Mouse (Mus musculus): ENCODE measurements around the gene Pmepa1. TPM values are rescaled to one million over a fixed set of nuclear protein-coding genes. Genes with fewer than 3 reads are reported as not detected.

The Pmepa1 gene
- polyA plus RNA-seq, 1 experiment from 2014 or later: 7.2 TPM

DNA sequence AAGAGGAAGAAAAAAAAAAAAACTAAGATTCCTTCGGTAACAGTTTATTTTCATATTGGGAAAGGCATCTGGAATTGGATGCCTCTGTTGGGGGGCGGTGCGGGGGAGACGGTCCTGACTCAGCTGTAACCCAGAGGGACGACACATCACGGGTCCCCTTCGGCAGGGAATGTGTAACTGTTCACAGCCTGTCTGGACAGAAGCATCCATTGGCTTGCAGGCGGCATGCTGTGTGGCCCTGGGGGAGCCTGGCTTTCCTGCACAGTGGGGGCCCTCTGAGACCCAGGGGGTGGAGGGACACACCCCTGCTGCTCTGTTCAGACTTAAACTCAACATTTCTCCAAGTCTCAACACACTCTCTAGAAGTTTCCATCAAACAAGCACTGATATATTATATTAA, 49.5 kb downstream of the Pmepa1 start:
- H3K9ac ChIP-seq (ENCODE audit: low read length): no peak overlapping the region

DNA sequence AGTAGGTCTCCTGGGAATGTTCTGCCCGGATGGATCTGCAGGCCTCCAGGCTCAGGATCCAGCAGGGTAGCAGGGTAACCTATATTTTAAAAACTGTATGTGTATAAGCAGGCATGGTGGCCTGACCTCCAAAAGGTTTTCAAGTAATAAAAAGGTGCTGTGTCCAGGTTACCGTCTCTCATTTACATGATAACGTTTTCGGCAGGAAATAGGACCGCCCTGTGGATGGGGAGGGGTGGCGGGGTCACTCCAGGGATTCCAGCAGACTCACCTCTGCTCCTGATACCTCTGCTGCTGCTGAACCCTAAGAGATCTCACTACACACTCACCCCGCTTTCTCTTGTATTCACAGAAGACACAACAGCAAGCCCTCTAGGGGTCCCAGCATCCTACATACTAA, 50.4 kb downstream of the Pmepa1 start:
- H3K9me3 ChIP-seq (replicated peaks; ENCODE audit: control insufficient read depth, low read length): no peaks in the 10 kb centered on the region
- peaks cover 15% of the 10 kb centered on the region for H3K36me3 ChIP-seq (ENCODE audit: control insufficient read depth, insufficient read depth, low read length)
- H3K9ac ChIP-seq (ENCODE audit: low read length): no peak overlapping the region
- H3K4me3 ChIP-seq (replicated peaks; ENCODE audit: low read length): no peak overlapping the region
- no peak for ATAC-seq (ENCODE audit: insufficient read depth, low FRiP score)
- H3K27me3 ChIP-seq (ENCODE audit: control insufficient read depth, insufficient read depth, low read length): no peaks in the 10 kb centered on the region
- 79% methylated on average over 7 of the region's 7 CpGs for WGBS
- no peak overlapping the region for H3K27ac ChIP-seq (ENCODE audit: low read length)
- H3K4me1 ChIP-seq (ENCODE audit: control insufficient read depth, insufficient read depth, low read length): peaks cover 20% of the 10 kb centered on the region
- no peak overlapping the region for H3K4me2 ChIP-seq (ENCODE audit: low read depth, low read length)

More for the DNA sequence above, 49.5 kb downstream of the Pmepa1 start:
- 79% methylated on average over 8 of the region's 8 CpGs for WGBS
- Histone ChIP-seq H3K36me3 (ENCODE audit: control insufficient read depth, insufficient read depth, low read length) (peaks cover 17% of the 10 kb centered on the region), H3K27me3 (ENCODE audit: control insufficient read depth, insufficient read depth, low read length) (no peaks in the 10 kb centered on the region), H3K9me3 (replicated peaks; ENCODE audit: control insufficient read depth, low read length) (no peaks in the 10 kb centered on the region), H3K4me1 (ENCODE audit: control insufficient read depth, insufficient read depth, low read length) (peaks cover 22% of the 10 kb centered on the region), H3K27ac (ENCODE audit: low read length) (no peak overlapping the region; the same call in 1 of the 2 replicates), H3K4me2 (ENCODE audit: low read depth, low read length) (no peak overlapping the region), H3K4me3 (replicated peaks; ENCODE audit: low read length) (no peak overlapping the region)
- no peak for ATAC-seq (ENCODE audit: insufficient read depth, low FRiP score)

DNA sequence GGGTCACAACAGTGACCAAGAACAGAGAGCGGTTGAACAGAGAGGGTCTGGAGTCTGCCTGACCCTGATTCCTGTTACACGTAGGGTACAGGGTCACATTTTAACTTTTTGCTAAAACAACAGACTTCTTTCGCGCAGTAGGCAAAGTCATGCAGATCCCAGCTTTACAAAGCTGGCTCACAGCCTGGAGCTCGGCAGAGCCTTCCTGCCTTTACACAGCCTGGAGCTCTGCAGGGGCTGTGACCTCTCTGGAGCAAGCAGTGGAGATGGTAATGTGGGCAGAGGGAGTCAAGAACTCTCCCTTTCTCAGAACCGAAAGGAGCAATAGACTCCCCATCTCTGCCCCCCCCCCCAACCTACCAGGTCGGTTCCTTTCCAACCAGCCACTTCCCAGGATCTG, 51.5 kb downstream of the Pmepa1 start:
- no peaks in the 10 kb centered on the region for H3K27me3 ChIP-seq (ENCODE audit: control insufficient read depth, insufficient read depth, low read length)
- H3K27ac ChIP-seq (ENCODE audit: low read length): no peak overlapping the region
- no peaks in the 10 kb centered on the region for H3K9me3 ChIP-seq (replicated peaks; ENCODE audit: control insufficient read depth, low read length)
- no peak for ATAC-seq (ENCODE audit: insufficient read depth, low FRiP score)
- no peak overlapping the region for H3K4me2 ChIP-seq (ENCODE audit: low read depth, low read length)
- H3K4me1 ChIP-seq (ENCODE audit: control insufficient read depth, insufficient read depth, low read length): peaks cover 11% of the 10 kb centered on the region
- peaks cover 9% of the 10 kb centered on the region for H3K36me3 ChIP-seq (ENCODE audit: control insufficient read depth, insufficient read depth, low read length)
- H3K4me3 ChIP-seq (replicated peaks; ENCODE audit: low read length): no peak overlapping the region
- WGBS: 45% methylated on average over 7 of the region's 7 CpGs
- H3K9ac ChIP-seq (ENCODE audit: low read length): no peak overlapping the region

DNA sequence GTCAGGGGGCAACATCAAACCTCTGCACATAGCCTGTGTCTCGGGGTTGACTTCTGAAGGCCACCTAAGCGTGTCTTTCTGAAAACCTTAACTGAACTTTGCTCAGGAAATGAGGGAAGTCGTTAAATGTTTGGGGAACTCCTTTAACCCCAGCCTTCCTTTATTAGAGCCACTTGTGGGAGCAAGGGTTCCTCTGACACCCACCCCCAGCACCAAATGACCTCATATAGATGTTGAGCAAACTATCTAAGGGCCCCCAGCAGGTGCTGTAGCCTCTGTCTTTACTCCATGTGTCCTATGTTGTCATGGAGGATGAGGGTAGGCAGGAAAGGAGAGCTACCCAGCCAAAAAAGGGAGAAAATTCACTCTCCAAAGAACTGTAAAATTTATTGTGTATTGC, 52.2 kb downstream of the Pmepa1 start:
- ATAC-seq (ENCODE audit: insufficient read depth, low FRiP score): no peak
- H3K9me3 ChIP-seq (replicated peaks; ENCODE audit: control insufficient read depth, low read length): no peaks in the 10 kb centered on the region
- no peak overlapping the region for H3K4me2 ChIP-seq (ENCODE audit: low read depth, low read length)
- H3K4me3 ChIP-seq (replicated peaks; ENCODE audit: low read length): no peak overlapping the region
- H3K36me3 ChIP-seq (ENCODE audit: control insufficient read depth, insufficient read depth, low read length): peaks cover 9% of the 10 kb centered on the region
- H3K27ac ChIP-seq (ENCODE audit: low read length): no peak overlapping the region
- 67% methylated on average over 3 of the region's 3 CpGs for WGBS
- H3K4me1 ChIP-seq (ENCODE audit: control insufficient read depth, insufficient read depth, low read length): peaks cover 12% of the 10 kb centered on the region
- H3K27me3 ChIP-seq (ENCODE audit: control insufficient read depth, insufficient read depth, low read length): no peaks in the 10 kb centered on the region
- no peak overlapping the region for H3K9ac ChIP-seq (ENCODE audit: low read length)

DNA sequence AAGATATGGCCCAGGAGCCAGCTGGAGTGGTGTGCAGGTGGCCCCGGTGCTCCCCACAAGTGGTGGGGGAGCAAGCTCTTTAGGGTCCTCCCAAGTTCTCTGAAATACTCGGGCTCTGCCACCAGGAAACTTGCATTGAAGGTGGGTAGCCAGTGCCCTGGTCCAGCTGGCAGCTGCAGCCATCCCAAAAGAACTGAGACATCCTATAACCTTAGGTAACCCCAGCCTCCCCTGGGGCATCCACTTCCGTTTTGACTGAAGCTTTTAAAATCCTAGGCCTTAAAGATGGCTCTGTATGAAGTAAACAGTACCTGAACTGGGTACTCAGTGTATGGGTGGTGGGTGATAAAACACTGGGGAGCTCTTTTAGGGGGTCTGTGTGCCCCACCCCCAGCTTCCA, 52.8 kb downstream of the Pmepa1 start:
- Histone ChIP-seq H3K36me3 (ENCODE audit: control insufficient read depth, insufficient read depth, low read length) (peaks cover 6% of the 10 kb centered on the region), H3K9ac (ENCODE audit: low read length) (no peak overlapping the region), H3K4me1 (ENCODE audit: control insufficient read depth, insufficient read depth, low read length) (peaks cover 12% of the 10 kb centered on the region), H3K27me3 (ENCODE audit: control insufficient read depth, insufficient read depth, low read length) (no peaks in the 10 kb centered on the region), H3K4me3 (replicated peaks; ENCODE audit: low read length) (no peak overlapping the region), H3K4me2 (ENCODE audit: low read depth, low read length) (no peak overlapping the region), H3K9me3 (replicated peaks; ENCODE audit: control insufficient read depth, low read length) (no peaks in the 10 kb centered on the region), H3K27ac (ENCODE audit: low read length) (no peak overlapping the region)
- no peak for ATAC-seq (ENCODE audit: insufficient read depth, low FRiP score)
- 58% methylated on average over 3 of the region's 3 CpGs for WGBS

DNA sequence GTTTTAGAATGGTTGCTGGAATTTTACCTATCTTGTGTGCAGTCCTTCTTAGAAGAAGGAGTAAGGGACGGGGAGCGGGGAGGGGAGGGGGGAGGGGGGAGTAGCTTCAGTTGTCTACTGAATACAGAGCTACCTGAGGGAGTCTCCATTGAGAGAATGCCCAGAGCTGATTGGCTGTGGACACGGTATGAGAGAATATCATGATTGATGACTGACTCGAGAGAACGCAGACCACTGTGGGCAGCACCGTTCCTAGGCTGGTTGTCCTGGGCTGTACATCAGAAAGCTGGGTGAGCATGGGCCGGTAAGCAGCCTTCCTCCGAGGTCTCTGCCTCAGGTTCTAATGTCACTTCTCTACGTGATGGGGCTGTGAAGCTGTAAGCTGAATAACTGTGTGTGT, 55.6 kb downstream of the Pmepa1 start:
- H3K4me3 ChIP-seq (replicated peaks; ENCODE audit: low read length): no peak overlapping the region
- H3K36me3 ChIP-seq (ENCODE audit: control insufficient read depth, insufficient read depth, low read length): no peaks in the 10 kb centered on the region
- no peak overlapping the region for H3K9ac ChIP-seq (ENCODE audit: low read length)
- no peak overlapping the region for H3K4me2 ChIP-seq (ENCODE audit: low read depth, low read length)
- H3K9me3 ChIP-seq (replicated peaks; ENCODE audit: control insufficient read depth, low read length): no peaks in the 10 kb centered on the region
- ATAC-seq (ENCODE audit: insufficient read depth, low FRiP score): no peak
- H3K27me3 ChIP-seq (ENCODE audit: control insufficient read depth, insufficient read depth, low read length): no peaks in the 10 kb centered on the region
- WGBS: 87% methylated on average over 9 of the region's 9 CpGs
- H3K4me1 ChIP-seq (ENCODE audit: control insufficient read depth, insufficient read depth, low read length): peaks cover 9% of the 10 kb centered on the region; the same call in 1 of the 2 replicates
- H3K27ac ChIP-seq (ENCODE audit: low read length): no peak overlapping the region

DNA sequence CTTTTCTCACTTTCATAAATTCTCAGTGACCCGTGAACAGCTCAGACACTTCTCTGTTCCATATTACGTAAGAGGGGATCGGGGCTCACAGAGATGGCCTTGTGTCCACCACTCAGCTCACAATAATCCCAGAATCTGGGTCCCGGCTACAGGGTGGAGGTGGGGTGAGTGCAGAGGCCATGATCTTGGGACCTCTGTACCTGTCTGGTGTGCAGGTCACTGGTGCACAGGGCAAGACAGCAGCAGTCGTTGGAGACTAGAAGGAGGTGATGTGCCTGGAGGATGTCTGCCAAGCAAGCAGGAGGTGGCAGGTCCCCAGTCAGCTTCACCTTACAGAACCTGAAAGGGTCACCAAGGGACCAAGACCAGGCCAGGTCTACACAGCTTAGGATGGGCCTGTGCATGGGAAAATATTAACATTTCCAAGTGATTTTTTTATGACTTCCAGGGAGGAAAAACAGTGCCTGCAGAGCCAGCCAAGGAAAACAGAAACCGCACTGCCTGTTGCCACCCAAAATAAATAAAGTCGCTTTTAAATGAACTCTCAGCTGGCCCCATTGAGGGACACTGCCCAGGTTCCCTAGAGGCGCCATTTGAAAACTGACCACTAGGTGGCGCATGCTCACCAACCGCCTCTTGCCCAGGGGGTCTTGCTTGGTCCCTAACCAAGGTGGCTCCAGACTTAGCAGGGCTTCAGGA, 56.9 kb downstream of the Pmepa1 start:
- no peak overlapping the region for H3K4me2 ChIP-seq (ENCODE audit: low read depth, low read length)
- no peak for ATAC-seq (ENCODE audit: insufficient read depth, low FRiP score)
- H3K27me3 ChIP-seq (ENCODE audit: control insufficient read depth, insufficient read depth, low read length): no peaks in the 10 kb centered on the region
- peaks cover 5% of the 10 kb centered on the region; the same call in 1 of the 2 replicates for H3K4me1 ChIP-seq (ENCODE audit: control insufficient read depth, insufficient read depth, low read length)
- no peaks in the 10 kb centered on the region for H3K36me3 ChIP-seq (ENCODE audit: control insufficient read depth, insufficient read depth, low read length)
- H3K4me3 ChIP-seq (replicated peaks; ENCODE audit: low read length): no peak overlapping the region
- H3K9me3 ChIP-seq (replicated peaks; ENCODE audit: control insufficient read depth, low read length): 0 out of 2 replicates have a peak, but pooled peaks cover 2% of the 10 kb centered on the region
- no peak overlapping the region for H3K9ac ChIP-seq (ENCODE audit: low read length)
- WGBS: 43% methylated on average over 10 of the region's 10 CpGs
- H3K27ac ChIP-seq (ENCODE audit: low read length): no peak overlapping the region

DNA sequence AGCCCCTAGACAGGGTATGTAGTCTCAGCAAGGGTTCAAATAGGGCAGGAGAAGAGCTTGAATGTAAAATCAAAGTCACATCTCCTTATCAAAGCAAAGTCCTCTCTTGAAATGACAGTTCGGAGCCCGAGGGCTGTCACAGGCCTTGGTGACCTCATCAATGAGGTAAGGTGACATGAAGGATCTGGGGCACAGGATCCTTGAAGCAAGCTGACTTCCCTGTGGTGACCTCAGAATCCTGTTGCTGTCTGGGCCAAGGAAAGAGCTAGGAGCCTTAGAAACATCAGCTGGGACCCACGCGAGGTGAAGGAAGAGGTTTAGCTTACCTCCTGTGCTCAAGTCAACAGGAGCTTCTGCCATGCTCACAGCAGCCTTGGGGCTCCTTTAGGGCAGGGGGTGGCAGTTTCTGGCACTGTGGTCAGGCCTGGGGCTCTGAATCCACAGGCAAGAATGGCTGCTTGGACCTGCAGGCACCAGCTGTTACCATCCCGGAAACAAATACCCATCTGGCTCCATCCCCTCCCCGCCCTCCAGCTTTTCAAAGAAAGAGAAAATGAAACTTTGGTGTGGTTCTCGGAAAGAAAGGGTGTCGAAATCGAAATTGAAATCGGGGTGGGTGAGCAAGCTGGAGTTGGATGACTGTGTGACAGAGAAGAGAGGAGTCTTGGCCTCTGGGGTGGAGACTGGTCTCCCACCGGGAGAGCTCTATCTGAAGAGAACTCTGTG, 57.8 kb downstream of the Pmepa1 start, which contains the start of gene Zbp1:
TSS of gene Zbp1 (minus strand) at position 508 of the 726 bp plus-strand sequence.
- Histone ChIP-seq H3K4me2 (ENCODE audit: low read depth, low read length) (no peak within 1 kb of the TSS), H3K4me1 (ENCODE audit: control insufficient read depth, insufficient read depth, low read length) (peaks cover 4% of the 10 kb centered on the region; the same call in 1 of the 2 replicates), H3K36me3 (ENCODE audit: control insufficient read depth, insufficient read depth, low read length) (no peaks in the 10 kb centered on the region), H3K9me3 (replicated peaks; ENCODE audit: control insufficient read depth, low read length) (0 out of 2 replicates have a peak, but pooled peaks cover 4% of the 10 kb centered on the region), H3K27me3 (ENCODE audit: control insufficient read depth, insufficient read depth, low read length) (no peaks in the 10 kb centered on the region), H3K9ac (ENCODE audit: low read length) (no peak within 1 kb of the TSS), H3K4me3 (replicated peaks; ENCODE audit: low read length) (no peak within 1 kb of the TSS), H3K27ac (ENCODE audit: low read length) (no peak within 1 kb of the TSS)
- no peak for ATAC-seq (ENCODE audit: insufficient read depth, low FRiP score)
- 64% methylated on average over 11 of the region's 11 CpGs for WGBS

DNA sequence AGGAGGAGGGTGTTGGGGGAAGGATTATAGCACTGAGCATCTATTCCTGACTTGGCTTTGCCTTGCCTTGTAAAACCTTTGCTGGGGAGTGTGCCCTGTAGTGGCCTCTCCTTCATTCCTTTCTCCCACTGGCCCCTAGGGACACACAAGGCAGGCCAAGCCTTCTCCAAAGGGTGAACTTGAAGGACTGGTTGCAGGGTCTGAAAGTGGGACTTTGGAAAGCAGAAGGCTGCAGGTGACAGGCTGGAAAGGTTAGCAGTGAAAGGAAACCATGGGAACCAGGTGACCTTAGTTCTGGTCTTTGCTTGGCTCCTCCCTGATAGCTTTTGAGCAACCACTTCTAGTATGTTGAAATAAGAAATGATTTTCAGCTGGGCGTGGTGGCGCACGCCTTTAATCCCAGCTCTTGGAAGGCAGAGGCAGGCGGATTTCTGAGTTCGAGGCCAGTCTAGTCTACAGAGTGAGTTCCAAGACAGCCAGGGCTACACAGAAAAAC, 58.5 kb downstream of the Pmepa1 start:
- H3K9ac ChIP-seq (ENCODE audit: low read length): no peak overlapping the region
- no peak for ATAC-seq (ENCODE audit: insufficient read depth, low FRiP score)
- 84% methylated on average over 5 of the region's 5 CpGs for WGBS

More for the DNA sequence above, 58.5 kb downstream of the Pmepa1 start:
- Histone ChIP-seq H3K27ac (ENCODE audit: low read length) (no peak overlapping the region), H3K4me2 (ENCODE audit: low read depth, low read length) (no peak overlapping the region), H3K4me3 (replicated peaks; ENCODE audit: low read length) (no peak overlapping the region), H3K27me3 (ENCODE audit: control insufficient read depth, insufficient read depth, low read length) (no peaks in the 10 kb centered on the region), H3K9me3 (replicated peaks; ENCODE audit: control insufficient read depth, low read length) (0 out of 2 replicates have a peak, but pooled peaks cover 4% of the 10 kb centered on the region), H3K36me3 (ENCODE audit: control insufficient read depth, insufficient read depth, low read length) (no peaks in the 10 kb centered on the region), H3K4me1 (ENCODE audit: control insufficient read depth, insufficient read depth, low read length) (peaks cover 4% of the 10 kb centered on the region; the same call in 1 of the 2 replicates)
